Mouse (Mus musculus): ENCODE results near the gene Chd4. TPM values are rescaled to one million over a fixed set of nuclear protein-coding genes. Genes with fewer than 3 reads are reported as not detected.

Chd4 gene
- polyA plus RNA-seq, 1 experiment from 2014 or later: 120 TPM

GRCm38 (mm10) chr6:125129710-125130402, 34.1 kb downstream of the Chd4 start:
- H3K36me3 ChIP-seq (replicated peaks): peaks cover 70% of the 10 kb centered on the region
- no peak for ATAC-seq (ENCODE audit: low FRiP score)
- H3K4me3 ChIP-seq (replicated peaks): no peak overlapping the region
- no peaks in the 10 kb centered on the region for H3K9me3 ChIP-seq
- WGBS: 91% methylated on average over 20 of the region's 20 CpGs
- H3K27ac ChIP-seq: no peak overlapping the region
- H3K27me3 ChIP-seq: no peaks in the 10 kb centered on the region
- peaks cover 18% of the 10 kb centered on the region for H3K4me1 ChIP-seq
- H3K4me2 ChIP-seq: no peak overlapping the region
- no peak overlapping the region for H3K9ac ChIP-seq

- Histone ChIP-seq H3K4me2 (peak within 1 kb of the TSS; percentile 86), H3K9me3 (no peaks in the 10 kb centered on the region), H3K9ac (peak within 1 kb of the TSS; percentile 80), H3K4me1 (peaks cover 18% of the 10 kb centered on the region), H3K36me3 (replicated peaks) (peaks cover 73% of the 10 kb centered on the region), H3K27me3 (no peaks in the 10 kb centered on the region), H3K4me3 (replicated peaks) (peak within 1 kb of the TSS; percentile 88), H3K27ac (peak within 1 kb of the TSS; percentile 90)
- under 1% methylated on average over 64 of the region's 66 CpGs for WGBS
- ATAC-seq (ENCODE audit: low FRiP score): peak; percentile 92
Observed at GRCm38 (mm10) chr6:125131302-125132156, 35.7 kb downstream of the Chd4 start, which contains the start of gene Nop2. Nop2 (plus strand) TSS chr6:125131909.

- peak overlapping the region; percentile 80 for H3K9ac ChIP-seq
- H3K27ac ChIP-seq: no peak overlapping the region
- ATAC-seq (ENCODE audit: low FRiP score): no peak
- no peaks in the 10 kb centered on the region for H3K9me3 ChIP-seq
- WGBS: 11% methylated on average over 11 of the region's 11 CpGs
- peak overlapping the region; percentile 88 for H3K4me3 ChIP-seq (replicated peaks)
- H3K27me3 ChIP-seq: no peaks in the 10 kb centered on the region
- H3K4me2 ChIP-seq: peak overlapping the region; percentile 86
- H3K36me3 ChIP-seq (replicated peaks): peaks cover 72% of the 10 kb centered on the region
- H3K4me1 ChIP-seq: peaks cover 18% of the 10 kb centered on the region
Observed at GRCm38 (mm10) chr6:125132470-125132869, 36.7 kb downstream of the Chd4 start.

GRCm38 (mm10) chr6:125137002-125137671, 41.4 kb downstream of the Chd4 start:
- H3K9me3 ChIP-seq: no peaks in the 10 kb centered on the region
- no peaks in the 10 kb centered on the region for H3K27me3 ChIP-seq
- H3K4me3 ChIP-seq (replicated peaks): no peak overlapping the region
- no peak for ATAC-seq (ENCODE audit: low FRiP score)
- WGBS: 85% methylated on average over 19 of the region's 19 CpGs
- peaks cover 89% of the 10 kb centered on the region for H3K36me3 ChIP-seq (replicated peaks)
- no peak overlapping the region for H3K4me2 ChIP-seq
- H3K9ac ChIP-seq: 0 out of 2 replicates have a peak overlapping the region, but pooled peaks have one; percentile 21
- peaks cover 13% of the 10 kb centered on the region for H3K4me1 ChIP-seq
- H3K27ac ChIP-seq: no peak overlapping the region

- Histone ChIP-seq H3K4me3 (replicated peaks) (no peak overlapping the region), H3K4me2 (no peak overlapping the region), H3K36me3 (replicated peaks) (peaks cover 87% of the 10 kb centered on the region), H3K9ac (no peak overlapping the region), H3K4me1 (peaks cover 5% of the 10 kb centered on the region), H3K9me3 (no peaks in the 10 kb centered on the region), H3K27ac (no peak overlapping the region), H3K27me3 (no peaks in the 10 kb centered on the region)
- ATAC-seq (ENCODE audit: low FRiP score): no peak
- 93% methylated on average over 7 of the region's 7 CpGs for WGBS
Observed at GRCm38 (mm10) chr6:125139747-125140146, 44.0 kb downstream of the Chd4 start.

- WGBS: 92% methylated on average over 8 of the region's 8 CpGs
Observed at GRCm38 (mm10) chr6:125142436-125142835, 46.7 kb downstream of the Chd4 start.

GRCm38 (mm10) chr6:125143128-125143527, 47.3 kb downstream of the Chd4 start:
- H3K9me3 ChIP-seq: no peaks in the 10 kb centered on the region
- H3K27ac ChIP-seq: no peak overlapping the region
- no peak for ATAC-seq (ENCODE audit: low FRiP score)
- H3K4me1 ChIP-seq: peaks cover 34% of the 10 kb centered on the region
- H3K36me3 ChIP-seq (replicated peaks): peaks cover 55% of the 10 kb centered on the region
- no peaks in the 10 kb centered on the region for H3K27me3 ChIP-seq
- H3K4me2 ChIP-seq: no peak overlapping the region
- WGBS: 79% methylated on average over 3 of the region's 3 CpGs
- no peak overlapping the region for H3K9ac ChIP-seq
- H3K4me3 ChIP-seq (replicated peaks): no peak overlapping the region

More at GRCm38 (mm10) chr6:125142436-125142835, 46.7 kb downstream of the Chd4 start:
- Histone ChIP-seq H3K27ac (no peak overlapping the region), H3K4me2 (no peak overlapping the region), H3K36me3 (replicated peaks) (peaks cover 62% of the 10 kb centered on the region), H3K4me3 (replicated peaks) (no peak overlapping the region), H3K27me3 (no peaks in the 10 kb centered on the region), H3K9me3 (no peaks in the 10 kb centered on the region), H3K4me1 (peaks cover 27% of the 10 kb centered on the region), H3K9ac (no peak overlapping the region)
- no peak for ATAC-seq (ENCODE audit: low FRiP score)

GRCm38 (mm10) chr6:125143904-125144303, 48.1 kb downstream of the Chd4 start:
- Histone ChIP-seq H3K4me2 (no peak overlapping the region), H3K27ac (no peak overlapping the region), H3K9me3 (no peaks in the 10 kb centered on the region), H3K4me1 (peaks cover 42% of the 10 kb centered on the region), H3K27me3 (no peaks in the 10 kb centered on the region), H3K4me3 (replicated peaks) (no peak overlapping the region), H3K9ac (no peak overlapping the region), H3K36me3 (replicated peaks) (peaks cover 51% of the 10 kb centered on the region)
- no peak for ATAC-seq (ENCODE audit: low FRiP score)
- 81% methylated on average over 9 of the region's 9 CpGs for WGBS

- peaks cover 44% of the 10 kb centered on the region for H3K4me1 ChIP-seq
- no peaks in the 10 kb centered on the region for H3K27me3 ChIP-seq
- WGBS: under 1% methylated on average over 16 of the region's 16 CpGs
- peak within 1 kb of the TSS; percentile 75 for H3K4me3 ChIP-seq (replicated peaks)
- H3K9ac ChIP-seq: peak within 1 kb of the TSS; percentile 92
- H3K9me3 ChIP-seq: no peaks in the 10 kb centered on the region
- ATAC-seq (ENCODE audit: low FRiP score): peak; percentile 94
- H3K4me2 ChIP-seq: peak within 1 kb of the TSS; percentile 65
- peak within 1 kb of the TSS; percentile 94 for H3K27ac ChIP-seq
- peaks cover 40% of the 10 kb centered on the region for H3K36me3 ChIP-seq (replicated peaks)
Observed at GRCm38 (mm10) chr6:125145001-125145400, 49.2 kb downstream of the Chd4 start, which contains the start of gene Iffo1. Iffo1 (plus strand) TSS chr6:125145241.

- Histone ChIP-seq H3K4me2 (peak overlapping the region; percentile 65), H3K9ac (peak overlapping the region; percentile 92), H3K27me3 (no peaks in the 10 kb centered on the region), H3K4me3 (replicated peaks) (peak overlapping the region; percentile 75), H3K4me1 (peaks cover 44% of the 10 kb centered on the region), H3K27ac (peak overlapping the region; percentile 94), H3K36me3 (replicated peaks) (peaks cover 35% of the 10 kb centered on the region), H3K9me3 (no peaks in the 10 kb centered on the region)
- ATAC-seq (ENCODE audit: low FRiP score): peak; percentile 74
- WGBS: under 1% methylated on average over 33 of the region's 35 CpGs
Observed at GRCm38 (mm10) chr6:125145479-125145951, 49.7 kb downstream of the Chd4 start.

- no peak for ATAC-seq (ENCODE audit: low FRiP score)
- peak overlapping the region; percentile 92 for H3K9ac ChIP-seq
- H3K27me3 ChIP-seq: no peaks in the 10 kb centered on the region
- H3K4me3 ChIP-seq (replicated peaks): peak overlapping the region; percentile 75
- no peaks in the 10 kb centered on the region for H3K9me3 ChIP-seq
- 61% methylated on average over 7 of the region's 7 CpGs for WGBS
- no peak overlapping the region for H3K27ac ChIP-seq
- peak overlapping the region; percentile 65 for H3K4me2 ChIP-seq
- H3K36me3 ChIP-seq (replicated peaks): peaks cover 32% of the 10 kb centered on the region
- H3K4me1 ChIP-seq: peaks cover 44% of the 10 kb centered on the region
Observed at GRCm38 (mm10) chr6:125146148-125146547, 50.4 kb downstream of the Chd4 start.

GRCm38 (mm10) chr6:125146797-125147196, 51.0 kb downstream of the Chd4 start:
- WGBS: 89% methylated on average over 4 of the region's 4 CpGs
- Histone ChIP-seq H3K9me3 (no peaks in the 10 kb centered on the region), H3K4me1 (peaks cover 44% of the 10 kb centered on the region), H3K27ac (no peak overlapping the region), H3K27me3 (no peaks in the 10 kb centered on the region), H3K4me2 (peak overlapping the region; percentile 65), H3K9ac (no peak overlapping the region), H3K4me3 (replicated peaks) (peak overlapping the region; percentile 75), H3K36me3 (replicated peaks) (peaks cover 31% of the 10 kb centered on the region)
- no peak for ATAC-seq (ENCODE audit: low FRiP score)

Measured in forebrain, embryonic 12.5 days (tissue).